Mouse (Mus musculus) spleen, adult 2 months (tissue): ENCODE data around the gene Ide. TPM values are rescaled to one million over a fixed set of nuclear protein-coding genes. Genes with fewer than 3 reads are reported as not detected.

Source experiments
- DNase-seq, 2 experiments: peaks; one replicate each; pipeline versions ENCODE4 v3.0.0 to v3.0.0-alpha.2; 2012 to 2021; ENCODE audit warnings: low spot score in 2 of 2, low read depth in 1 of 2
- H3K27ac ChIP-seq: fragments of 200-500 bp; 2 replicates; pipeline ENCODE4 v1.5.1; 2012; ENCODE audit warnings: low read length, inconsistent platforms; ENCODE audit not compliant: insufficient read depth
- H3K27me3 ChIP-seq: fragments of 200-500 bp; 2 replicates; pipeline ENCODE4 v1.6.1; 2012; ENCODE audit warnings: mild to moderate bottlenecking, moderate library complexity, low read length, inconsistent platforms; ENCODE audit not compliant: control insufficient read depth, insufficient read depth
- H3K36me3 ChIP-seq: fragments of 200-500 bp; 2 replicates; pipeline ENCODE4 v1.6.1; 2012; ENCODE audit warnings: mild to moderate bottlenecking, low read length, inconsistent platforms; ENCODE audit not compliant: control insufficient read depth, insufficient read depth
- H3K4me1 ChIP-seq: fragments of 200-500 bp; 2 replicates; pipeline ENCODE4 v1.6.1; 2011; ENCODE audit warnings: inconsistent platforms; ENCODE audit not compliant: control insufficient read depth, insufficient read depth, insufficient read length
- H3K4me3 ChIP-seq: fragments of 200-500 bp; 2 replicates; pipeline ENCODE4 v1.5.1; 2011; ENCODE audit warnings: mild to moderate bottlenecking, inconsistent platforms; ENCODE audit not compliant: insufficient read depth, insufficient read length; ENCODE audit errors: extremely low read depth
- CTCF ChIP-seq: fragments of 200-500 bp; IDR thresholded peaks from 2 replicates; pipeline ENCODE4 v1.5.1; 2011; ENCODE audit warnings: mild to moderate bottlenecking, inconsistent platforms; ENCODE audit not compliant: insufficient read depth, insufficient read length, insufficient replicate concordance; ENCODE audit errors: extremely low read depth
- POLR2A ChIP-seq: fragments of 200-500 bp; IDR thresholded peaks from 2 replicates; pipeline ENCODE4 v1.6.1; 2011; ENCODE audit warnings: low read depth, low read length, inconsistent platforms
- WGBS: fragments of 180-500 bp; shearing (Covaris S2); methylation state at CpG from one replicate; pipeline ENCODE4 v1.1.7; 2018; 5-methylcytosine and 5-hydroxymethylcytosine counted together
- polyA plus RNA-seq: library from polyadenylated mRNA; depleted of rRNA; stranded (reverse); fragments of >200 nt; gene quantifications from 2 replicates; pipeline ENCODE4 v1.2.3, GENCODE M21; 2012

The Ide gene
- polyA plus RNA-seq, 1 experiment, result 6.7 TPM

GRCm38 (mm10) chr19:37360044-37360443 lies 22.4 kb upstream of the Ide start:
- Histone ChIP-seq H3K27ac (no peak overlapping the region), H3K27me3 (no peaks in the 10 kb centered on the region), H3K4me1 (no peaks in the 10 kb centered on the region), H3K4me3 (no peak overlapping the region), H3K36me3 (no peaks in the 10 kb centered on the region)
- WGBS, result 40% methylated on average over 5 of the region's 5 CpGs
- TF ChIP-seq CTCF (no peak), POLR2A (no peak)
- no peak for DNase-seq

- Histone ChIP-seq H3K4me1 (no peaks in the 10 kb centered on the region), H3K36me3 (peaks cover 1% of the 10 kb centered on the region; the same call in 1 of the 2 replicates), H3K27me3 (no peaks in the 10 kb centered on the region), H3K4me3 (no peak overlapping the region), H3K27ac (no peak overlapping the region)
- WGBS, result 93% methylated on average over 6 of the region's 6 CpGs
- TF ChIP-seq POLR2A (no peak), CTCF (no peak)
- DNase-seq, result no peak
These were observed 15.7 kb upstream of the Ide start for GRCm38 (mm10) chr19:37353331-37353730.

GRCm38 (mm10) chr19:37352756-37353155 lies 15.1 kb upstream of the Ide start:
- no peaks in the 10 kb centered on the region for H3K27me3 ChIP-seq
- DNase-seq, result no peak
- no peak overlapping the region for H3K27ac ChIP-seq
- H3K36me3 ChIP-seq, result peaks cover 1% of the 10 kb centered on the region; the same call in 1 of the 2 replicates
- no peaks in the 10 kb centered on the region for H3K4me1 ChIP-seq
- no peak for TF ChIP-seq POLR2A
- TF ChIP-seq CTCF, result no peak
- H3K4me3 ChIP-seq, result no peak overlapping the region
- 88% methylated on average over 3 of the region's 3 CpGs for WGBS

DNA sequence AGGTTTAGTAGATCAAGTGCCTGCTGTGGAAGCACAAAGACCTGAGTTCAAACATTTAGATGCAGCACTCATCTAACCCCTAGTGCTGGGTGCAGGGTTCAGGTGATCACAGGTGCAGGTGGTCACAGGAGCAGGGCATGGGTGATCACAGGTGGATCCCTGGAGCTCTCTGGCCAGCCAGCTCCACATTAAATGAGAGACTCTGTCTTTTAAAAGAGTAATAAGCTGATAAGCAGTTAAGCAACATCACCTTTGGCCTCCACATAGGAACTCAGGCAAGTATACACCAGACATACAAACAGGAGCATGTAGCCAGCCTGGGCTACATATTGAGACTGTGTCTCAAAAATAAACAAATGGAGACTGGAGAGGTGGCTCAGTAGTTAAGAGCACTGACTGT lies 11.3 kb upstream of the Ide start:
- H3K4me1 ChIP-seq, result no peaks in the 10 kb centered on the region
- H3K4me3 ChIP-seq, result no peak overlapping the region
- no peaks in the 10 kb centered on the region for H3K27me3 ChIP-seq
- TF ChIP-seq CTCF (no peak), POLR2A (no peak)
- H3K36me3 ChIP-seq, result peaks cover 1% of the 10 kb centered on the region
- no peak overlapping the region for H3K27ac ChIP-seq
- DNase-seq, result no peak

DNA sequence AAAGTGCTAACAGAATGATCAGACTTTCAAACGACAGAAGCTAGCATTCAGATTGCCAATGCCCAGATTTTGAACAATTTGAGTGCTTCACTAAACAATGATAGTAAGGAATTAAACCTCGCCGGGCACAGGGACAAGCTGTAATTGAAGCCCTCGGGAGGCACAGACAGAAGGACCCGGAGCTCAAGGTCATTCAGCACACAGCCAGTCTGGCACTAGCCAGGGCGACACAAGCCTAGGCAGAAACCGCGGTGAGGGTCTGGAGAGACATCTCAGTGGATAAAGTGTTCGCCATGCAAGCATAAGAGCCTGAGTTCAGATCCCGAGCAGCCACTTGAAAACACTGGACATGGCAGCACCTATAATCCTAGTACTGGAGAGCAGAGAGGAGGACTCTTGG lies 10.7 kb upstream of the Ide start:
- Histone ChIP-seq H3K27me3 (no peaks in the 10 kb centered on the region), H3K4me3 (no peak overlapping the region), H3K36me3 (peaks cover 1% of the 10 kb centered on the region), H3K4me1 (no peaks in the 10 kb centered on the region), H3K27ac (no peak overlapping the region)
- DNase-seq, result no peak
- WGBS, result 89% methylated on average over 10 of the region's 10 CpGs
- TF ChIP-seq POLR2A, result no peak
- no peak for TF ChIP-seq CTCF

GRCm38 (mm10) chr19:37346258-37346657 lies 8.6 kb upstream of the Ide start:
- Histone ChIP-seq H3K4me3 (no peak overlapping the region), H3K36me3 (no peaks in the 10 kb centered on the region; the same call in 1 of the 2 replicates), H3K27me3 (no peaks in the 10 kb centered on the region), H3K4me1 (no peaks in the 10 kb centered on the region), H3K27ac (no peak overlapping the region)
- TF ChIP-seq CTCF (no peak), POLR2A (no peak)
- 90% methylated on average over 3 of the region's 3 CpGs for WGBS
- no peak for DNase-seq

DNA sequence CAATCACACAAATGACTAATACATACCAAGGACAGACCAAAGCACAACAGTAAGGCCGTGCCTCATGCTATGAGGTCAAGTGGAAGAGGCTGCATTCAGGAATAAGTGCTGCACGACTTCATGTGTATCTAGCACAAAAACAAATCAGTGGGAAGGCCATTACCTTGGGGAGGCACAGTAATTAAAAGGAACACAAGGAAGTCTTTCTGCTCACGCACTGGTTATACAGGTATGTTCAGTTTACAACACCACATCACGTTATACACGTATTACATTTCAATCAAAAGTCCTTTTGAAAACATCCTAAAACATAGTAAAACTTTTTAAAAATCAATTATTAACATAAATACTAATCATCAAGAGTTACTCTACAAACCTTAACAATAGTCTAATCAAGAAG lies 6.2 kb upstream of the Ide start:
- DNase-seq, result no peak
- no peak overlapping the region for H3K4me3 ChIP-seq
- H3K27ac ChIP-seq, result no peak overlapping the region
- TF ChIP-seq POLR2A (no peak), CTCF (no peak)
- WGBS, result 92% methylated on average over 5 of the region's 5 CpGs
- H3K4me1 ChIP-seq, result no peaks in the 10 kb centered on the region
- no peaks in the 10 kb centered on the region for H3K27me3 ChIP-seq
- no peaks in the 10 kb centered on the region; the same call in 1 of the 2 replicates for H3K36me3 ChIP-seq
